Mouse (Mus musculus) hindbrain, embryonic 15.5 days (tissue): ENCODE data around the gene Slc22a8. TPM values are rescaled to one million over a fixed set of nuclear protein-coding genes. Genes with fewer than 3 reads are reported as not detected.

Experiments
- ATAC-seq: fragments of 200-750 bp; cut with Nextera tagmentation; 2 replicates; pipeline ENCODE4 v1.8.0; 2017; ENCODE audit warnings: low read depth, moderate number of reproducible peaks, moderate TSS enrichment; ENCODE audit not compliant: low FRiP score
- H3K27ac ChIP-seq: fragments of 300-500 bp; sonication (generic); replicated peaks from 2 replicates; pipeline ENCODE4 v1.5.1; 2015; ENCODE audit warnings: mild to moderate bottlenecking, inconsistent platforms
- H3K27me3 ChIP-seq: fragments of 300-500 bp; sonication (generic); 2 replicates; pipeline ENCODE4 v1.6.1; 2015; ENCODE audit warnings: control low read depth, inconsistent platforms
- H3K36me3 ChIP-seq: fragments of 300-500 bp; sonication (generic); 2 replicates; pipeline ENCODE4 v1.6.1; 2015; ENCODE audit warnings: control low read depth, inconsistent platforms
- H3K4me1 ChIP-seq: fragments of 300-500 bp; sonication (generic); replicated peaks from 2 replicates; pipeline ENCODE4 v1.6.1; 2015; ENCODE audit warnings: control low read depth, inconsistent platforms
- H3K4me2 ChIP-seq: fragments of 300-500 bp; sonication (generic); 2 replicates; pipeline ENCODE4 v1.6.1; 2015; ENCODE audit warnings: moderate library complexity, mild to moderate bottlenecking, inconsistent platforms
- H3K4me3 ChIP-seq: fragments of 300-500 bp; sonication (generic); 2 replicates; pipeline ENCODE4 v1.5.1; 2015; ENCODE audit warnings: mild to moderate bottlenecking, inconsistent platforms
- H3K9ac ChIP-seq: fragments of 300-500 bp; sonication (generic); 2 replicates; pipeline ENCODE4 v1.6.1; 2015; ENCODE audit warnings: inconsistent platforms
- H3K9me3 ChIP-seq: fragments of 300-500 bp; sonication (generic); 2 replicates; pipeline ENCODE4 v1.6.1; 2016; ENCODE audit warnings: control low read depth, inconsistent platforms
- WGBS: fragments of 180-500 bp; shearing (Covaris S2); methylation state at CpG from one replicate; pipeline ENCODE4 v1.1.7; 2015; 5-methylcytosine and 5-hydroxymethylcytosine counted together
- polyA plus RNA-seq: library from polyadenylated mRNA; unstranded; fragments of >200 nt; fragmentation: Nextera tagmentation; extraction: Ambion mirVana; gene quantifications from 2 replicates; pipeline ENCODE4 v1.2.1, GENCODE M21; 2015

Slc22a8 gene
- 12.0 and 12.7 TPM in 2 replicates for polyA plus RNA-seq

- no peaks in the 10 kb centered on the region for H3K4me1 ChIP-seq
- ATAC-seq = no peak
- no peak within 1 kb of the TSS for H3K4me3 ChIP-seq
- no peaks in the 10 kb centered on the region for H3K27me3 ChIP-seq
- H3K9me3 ChIP-seq = no peaks in the 10 kb centered on the region
- peak within 1 kb of the TSS; percentile 22 for H3K27ac ChIP-seq
- WGBS = 67% methylated on average over 8 of the region's 8 CpGs
- no peak within 1 kb of the TSS for H3K9ac ChIP-seq
- H3K4me2 ChIP-seq = peak within 1 kb of the TSS; percentile 15; the same call in 1 of the 2 replicates
- H3K36me3 ChIP-seq = no peaks in the 10 kb centered on the region
Measured at GRCm38 (mm10) chr19:8590954-8591353, at the start of gene Slc22a8. Gene Slc22a8, plus strand, starts transcription at chr19:8591254.

GRCm38 (mm10) chr19:8558897-8559296, 32.2 kb upstream of the Slc22a8 start:
- H3K27ac ChIP-seq = no peak overlapping the region
- H3K27me3 ChIP-seq = no peaks in the 10 kb centered on the region
- no peaks in the 10 kb centered on the region for H3K4me1 ChIP-seq
- 72% methylated on average over 2 of the region's 2 CpGs for WGBS
- no peaks in the 10 kb centered on the region for H3K9me3 ChIP-seq
- no peak overlapping the region for H3K9ac ChIP-seq
- no peak overlapping the region for H3K4me2 ChIP-seq
- no peak overlapping the region for H3K4me3 ChIP-seq
- no peaks in the 10 kb centered on the region for H3K36me3 ChIP-seq
- no peak for ATAC-seq

- 74% methylated on average over 2 of the region's 2 CpGs for WGBS
- no peaks in the 10 kb centered on the region for H3K9me3 ChIP-seq
- H3K36me3 ChIP-seq = no peaks in the 10 kb centered on the region
- no peak overlapping the region for H3K4me2 ChIP-seq
- no peaks in the 10 kb centered on the region for H3K27me3 ChIP-seq
- no peak overlapping the region for H3K27ac ChIP-seq
- no peaks in the 10 kb centered on the region for H3K4me1 ChIP-seq
- no peak overlapping the region for H3K9ac ChIP-seq
- ATAC-seq = no peak
- no peak overlapping the region for H3K4me3 ChIP-seq
Measured at GRCm38 (mm10) chr19:8564021-8564420, 27.0 kb upstream of the Slc22a8 start.

- no peak overlapping the region for H3K27ac ChIP-seq
- 82% methylated on average over 3 of the region's 3 CpGs for WGBS
- no peaks in the 10 kb centered on the region for H3K9me3 ChIP-seq
- no peak overlapping the region for H3K9ac ChIP-seq
- no peaks in the 10 kb centered on the region for H3K36me3 ChIP-seq
- no peak overlapping the region for H3K4me2 ChIP-seq
- no peak for ATAC-seq
- no peak overlapping the region for H3K4me3 ChIP-seq
- H3K4me1 ChIP-seq = 0 out of 2 replicates have a peak, but pooled peaks cover 3% of the 10 kb centered on the region
- H3K27me3 ChIP-seq = no peaks in the 10 kb centered on the region
Measured at GRCm38 (mm10) chr19:8564469-8564868, 26.6 kb upstream of the Slc22a8 start.

GRCm38 (mm10) chr19:8565262-8565661, 25.8 kb upstream of the Slc22a8 start:
- Histone ChIP-seq H3K27me3 (no peaks in the 10 kb centered on the region), H3K9ac (no peak overlapping the region), H3K36me3 (no peaks in the 10 kb centered on the region), H3K4me3 (no peak overlapping the region), H3K27ac (no peak overlapping the region), H3K4me1 (0 out of 2 replicates have a peak, but pooled peaks cover 7% of the 10 kb centered on the region), H3K9me3 (no peaks in the 10 kb centered on the region), H3K4me2 (no peak overlapping the region)
- 78% methylated on average over 2 of the region's 2 CpGs for WGBS
- ATAC-seq = no peak

- Histone ChIP-seq H3K4me1 (0 out of 2 replicates have a peak, but pooled peaks cover 7% of the 10 kb centered on the region), H3K9ac (no peak overlapping the region), H3K27ac (no peak overlapping the region), H3K4me2 (no peak overlapping the region), H3K36me3 (no peaks in the 10 kb centered on the region), H3K9me3 (no peaks in the 10 kb centered on the region), H3K4me3 (no peak overlapping the region), H3K27me3 (no peaks in the 10 kb centered on the region)
- 0 out of 2 replicates have a peak, but pooled peaks have one; percentile 9 for ATAC-seq
- 34% methylated on average over 4 of the region's 4 CpGs for WGBS
Measured at GRCm38 (mm10) chr19:8565985-8566384, 25.1 kb upstream of the Slc22a8 start.

- Histone ChIP-seq H3K27ac (no peak overlapping the region), H3K4me2 (no peak overlapping the region), H3K4me3 (no peak overlapping the region), H3K9ac (no peak overlapping the region), H3K36me3 (no peaks in the 10 kb centered on the region), H3K27me3 (no peaks in the 10 kb centered on the region), H3K9me3 (no peaks in the 10 kb centered on the region), H3K4me1 (0 out of 2 replicates have a peak, but pooled peaks cover 7% of the 10 kb centered on the region)
- 53% methylated on average over 13 of the region's 13 CpGs for WGBS
- no peak for ATAC-seq
Measured at GRCm38 (mm10) chr19:8567104-8567880, 23.8 kb upstream of the Slc22a8 start.

GRCm38 (mm10) chr19:8569453-8569863, 21.6 kb upstream of the Slc22a8 start:
- peak; percentile 43; the same call in 1 of the 2 replicates for ATAC-seq
- no peak overlapping the region for H3K9ac ChIP-seq
- 0 out of 2 replicates have a peak, but pooled peaks cover 7% of the 10 kb centered on the region for H3K4me1 ChIP-seq
- H3K9me3 ChIP-seq = no peaks in the 10 kb centered on the region
- H3K27ac ChIP-seq = no peak overlapping the region
- no peaks in the 10 kb centered on the region for H3K27me3 ChIP-seq
- no peaks in the 10 kb centered on the region for H3K36me3 ChIP-seq
- peak overlapping the region; percentile 69 for H3K4me2 ChIP-seq
- H3K4me3 ChIP-seq = peak overlapping the region; percentile 34
- 6% methylated on average over 14 of the region's 14 CpGs for WGBS

- no peak overlapping the region for H3K27ac ChIP-seq
- WGBS = 71% methylated on average over 2 of the region's 2 CpGs
- ATAC-seq = no peak
Measured at GRCm38 (mm10) chr19:8570341-8571040, 20.6 kb upstream of the Slc22a8 start.

GRCm38 (mm10) chr19:8571746-8572145, 19.3 kb upstream of the Slc22a8 start:
- H3K9ac ChIP-seq = no peak overlapping the region
- ATAC-seq = no peak
- 0 out of 2 replicates have a peak overlapping the region, but pooled peaks have one; percentile 31 for H3K27ac ChIP-seq
- no peaks in the 10 kb centered on the region for H3K9me3 ChIP-seq
- WGBS = 67% methylated on average over 7 of the region's 7 CpGs
- H3K4me2 ChIP-seq = no peak overlapping the region
- 0 out of 2 replicates have a peak, but pooled peaks cover 7% of the 10 kb centered on the region for H3K4me1 ChIP-seq
- no peaks in the 10 kb centered on the region for H3K36me3 ChIP-seq
- H3K4me3 ChIP-seq = no peak overlapping the region
- H3K27me3 ChIP-seq = no peaks in the 10 kb centered on the region

More at GRCm38 (mm10) chr19:8570341-8571040, 20.6 kb upstream of the Slc22a8 start:
- H3K27me3 ChIP-seq = no peaks in the 10 kb centered on the region
- H3K9me3 ChIP-seq = no peaks in the 10 kb centered on the region
- H3K9ac ChIP-seq = no peak overlapping the region
- no peaks in the 10 kb centered on the region for H3K36me3 ChIP-seq
- H3K4me1 ChIP-seq = 0 out of 2 replicates have a peak, but pooled peaks cover 7% of the 10 kb centered on the region
- H3K4me2 ChIP-seq = no peak overlapping the region
- no peak overlapping the region for H3K4me3 ChIP-seq

GRCm38 (mm10) chr19:8572485-8572884, 18.6 kb upstream of the Slc22a8 start:
- Histone ChIP-seq H3K4me3 (no peak overlapping the region), H3K9me3 (no peaks in the 10 kb centered on the region), H3K36me3 (no peaks in the 10 kb centered on the region), H3K4me1 (0 out of 2 replicates have a peak, but pooled peaks cover 7% of the 10 kb centered on the region), H3K9ac (no peak overlapping the region), H3K27me3 (no peaks in the 10 kb centered on the region), H3K4me2 (no peak overlapping the region), H3K27ac (no peak overlapping the region)
- no peak for ATAC-seq
- 36% methylated on average over 3 of the region's 3 CpGs for WGBS

- no peaks in the 10 kb centered on the region for H3K27me3 ChIP-seq
- whole genome bisulfite sequencing = 92% methylated on average over 4 of the region's 4 CpGs
Measured at GRCm38 (mm10) chr19:8577432-8577831, 13.6 kb upstream of the Slc22a8 start.

More at GRCm38 (mm10) chr19:8577432-8577831, 13.6 kb upstream of the Slc22a8 start:
- ATAC-seq = no peak
- no peak overlapping the region for H3K4me3 ChIP-seq
- no peak overlapping the region for H3K27ac ChIP-seq
- H3K36me3 ChIP-seq = no peaks in the 10 kb centered on the region
- no peaks in the 10 kb centered on the region for H3K9me3 ChIP-seq
- peaks cover 9% of the 10 kb centered on the region for H3K4me1 ChIP-seq
- no peak overlapping the region for H3K4me2 ChIP-seq
- no peak overlapping the region for H3K9ac ChIP-seq
